Mouse (Mus musculus): Measurements from ENCODE around the gene Col25a1.

DNA sequence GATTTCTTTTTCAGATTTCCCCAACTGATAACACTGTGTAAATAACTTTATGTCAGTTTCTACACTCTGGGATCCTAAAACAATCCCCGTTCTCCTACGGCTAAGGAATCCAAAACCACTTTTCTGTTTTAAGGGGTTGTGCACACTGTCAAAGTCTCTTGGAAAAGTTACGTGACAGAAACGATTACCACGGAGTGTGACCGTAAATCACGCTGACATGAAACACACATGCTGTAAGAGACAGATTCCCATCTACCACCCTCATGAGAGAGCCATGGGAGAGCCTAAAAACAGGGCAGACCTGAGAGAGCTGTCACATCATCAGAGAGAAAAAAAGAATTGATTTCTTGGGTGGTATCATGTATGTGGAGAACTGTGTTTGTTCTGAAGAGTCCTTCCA lies 342.7 kb downstream of the Col25a1 start:
- TF ChIP-seq CTCF (IDR thresholded peaks at IDR 0.05; ENCODE audit: low read depth, low read length) (no peak), POLR2A (IDR thresholded peaks at IDR 0.05; ENCODE audit: borderline replicate concordance, low read depth, low read length) (no peak)
